Mouse (Mus musculus): ENCODE measurements at regions not wholly inside any gene's neighbourhood (a gene's known extent, or its start where the extent isn't known, plus 50 kb on each side); places are given as distances from the start of the nearest gene placed in this dataset.

- TF ChIP-seq CTCF (IDR thresholded peaks at IDR 0.05) (no peak), EP300 (IDR thresholded peaks at IDR 0.05) (no peak)
Measured at GRCm38 (mm10) chr17:78075892-78076291, 124.2 kb upstream of the Crim1 start.
